Comparison of ENCODE assay signal across 11 mouse cellular contexts in genomic region chr12:25381619-25382018, GRCm38 (mm10).
DNase-seq lines count a peak whose midpoint lies in the region; ATAC-seq lines count a peak whose summit lies in the region.
"Had no signal": no experiment of that assay in that cellular context is flagged by ENCODE, and none has a peak within 500 bp of the region (broad histone marks: within the 10 kb centered on the region; RNA-seq: fewer than 3 reads in every experiment).

No protein-coding gene starts in this region.

- H3K9ac ChIP-seq in intestine, embryonic 14.5 days (ENCODE audit: low read length), result no peak overlapping the region
- no peak overlapping the region for H3K9ac ChIP-seq in kidney, embryonic 16.5 days (replicated peaks; ENCODE audit: low read length)
- H3K9ac ChIP-seq: limb, embryonic 15.5 days had no signal

- no peaks in the 10 kb centered on the region for H3K9me3 ChIP-seq in intestine, embryonic 14.5 days (ENCODE audit: control insufficient read depth, low read length)
- no peaks in the 10 kb centered on the region for H3K9me3 ChIP-seq in kidney, embryonic 16.5 days (ENCODE audit: low read length)
- no peaks in the 10 kb centered on the region for H3K9me3 ChIP-seq in hindbrain, embryonic 10.5 days
- H3K9me3 ChIP-seq: limb, embryonic 15.5 days had no signal

- peak; percentile 14 for DNase-seq in 416B (ENCODE audit: low read depth)
- DNase-seq in adrenal gland, adult 8-10 months, result peak; percentile 92
- DNase-seq in intestine, embryonic 14.5 days (ENCODE audit: low spot score), result peak; percentile 50
- no peak for DNase-seq in retina, embryonic 14.5 days (ENCODE audit: low spot score)
- DNase-seq in hindbrain, embryonic 10.5 days (ENCODE audit: low spot score), result no peak

- no peaks in the 10 kb centered on the region for H3K27me3 ChIP-seq in intestine, embryonic 14.5 days (replicated peaks; ENCODE audit: control insufficient read depth, insufficient read depth, low read length)
- H3K27me3 ChIP-seq in kidney, embryonic 16.5 days (ENCODE audit: insufficient read depth, low read length), result no peaks in the 10 kb centered on the region
- no peaks in the 10 kb centered on the region for H3K27me3 ChIP-seq in hindbrain, embryonic 10.5 days (ENCODE audit: insufficient read depth, poor library complexity, severe bottlenecking)
- H3K27me3 ChIP-seq: limb, embryonic 15.5 days; Patski had no signal

- no peaks in the 10 kb centered on the region for H3K36me3 ChIP-seq in intestine, embryonic 14.5 days (ENCODE audit: control insufficient read depth, insufficient read depth, low read length)
- H3K36me3 ChIP-seq in kidney, embryonic 16.5 days (ENCODE audit: insufficient read depth, low read length), result no peaks in the 10 kb centered on the region
- H3K36me3 ChIP-seq in hindbrain, embryonic 10.5 days, result no peaks in the 10 kb centered on the region
- H3K36me3 ChIP-seq: limb, embryonic 15.5 days had no signal

- no peak overlapping the region for H3K27ac ChIP-seq in intestine, embryonic 14.5 days (ENCODE audit: low read depth)
- no peak overlapping the region for H3K27ac ChIP-seq in kidney, embryonic 16.5 days (ENCODE audit: low read length)
- no peak overlapping the region for H3K27ac ChIP-seq in hindbrain, embryonic 10.5 days
- H3K27ac ChIP-seq: left cerebral cortex, adult 2 months; limb, embryonic 15.5 days had no signal

- no peak overlapping the region for H3K4me2 ChIP-seq in intestine, embryonic 14.5 days (ENCODE audit: low read length)
- H3K4me2 ChIP-seq in kidney, embryonic 16.5 days (replicated peaks; ENCODE audit: low read depth, low read length), result no peak overlapping the region
- H3K4me2 ChIP-seq: limb, embryonic 15.5 days had no signal

- WGBS in intestine, embryonic 14.5 days, result 35% methylated on average over 4 of the region's 4 CpGs
- 11% methylated on average over 4 of the region's 4 CpGs for WGBS in kidney, embryonic 16.5 days
- WGBS in hindbrain, embryonic 10.5 days, result 44% methylated on average over 4 of the region's 4 CpGs

- H3K4me3 ChIP-seq in intestine, embryonic 14.5 days (ENCODE audit: low read depth, low read length), result no peak overlapping the region
- no peak overlapping the region for H3K4me3 ChIP-seq in kidney, embryonic 16.5 days (ENCODE audit: low read length)
- no peak overlapping the region for H3K4me3 ChIP-seq in hindbrain, embryonic 10.5 days
- H3K4me3 ChIP-seq: erythroblast, embryonic 14.5 days; left cerebral cortex, adult 2 months; limb, embryonic 15.5 days had no signal

- no peak for ATAC-seq in intestine, embryonic 14.5 days (replicated peaks; ENCODE audit: low FRiP score, low TSS enrichment, low read depth)
- peak; percentile 28; the same call in 1 of the 2 replicates for ATAC-seq in kidney, embryonic 16.5 days (ENCODE audit: low FRiP score, low TSS enrichment)
- ATAC-seq in erythroblast, adult 5-6 weeks (replicated peaks; ENCODE audit: low FRiP score, poor library complexity, severe bottlenecking), result no peak
- ATAC-seq: Patski had no signal

- H3K4me1 ChIP-seq in intestine, embryonic 14.5 days (replicated peaks; ENCODE audit: control insufficient read depth, insufficient read depth, low read length), result no peaks in the 10 kb centered on the region
- no peaks in the 10 kb centered on the region; the same call in 1 of the 2 replicates for H3K4me1 ChIP-seq in kidney, embryonic 16.5 days (ENCODE audit: insufficient read depth, low read length)
- peaks cover 7% of the 10 kb centered on the region for H3K4me1 ChIP-seq in hindbrain, embryonic 10.5 days (replicated peaks)

Comparison
In these comparisons a context has a peak if more than half of its experiments do, and no peak if none do; other contexts are left out.
1. DNase-seq: peak in 416B (single experiment), adrenal gland, adult 8-10 months (single experiment) and intestine, embryonic 14.5 days (single experiment); none in retina, embryonic 14.5 days (single experiment) and hindbrain, embryonic 10.5 days (single experiment).